Mouse (Mus musculus) limb, embryonic 12.5 days (tissue): ENCODE data around the gene Ggt6. TPM values are rescaled to one million over a fixed set of nuclear protein-coding genes. Genes with fewer than 3 reads are reported as not detected.
"Not testable (repeated sequence)": the region's sequence is repeated elsewhere in the genome, so short reads cannot be mapped to it uniquely, and the experiment has no call there.

Experiments used
- ATAC-seq: fragments of 200-750 bp; cut with Nextera tagmentation; 2 replicates; pipeline ENCODE4 v1.8.0; 2017; ENCODE audit warnings: low read depth, moderate TSS enrichment; ENCODE audit not compliant: insufficient number of reproducible peaks, insufficient read depth, low FRiP score, low TSS enrichment
- H3K27ac ChIP-seq: fragments of 300-500 bp; sonication (generic); 2 replicates; pipeline ENCODE4 v1.5.1; 2016; ENCODE audit warnings: mild to moderate bottlenecking, moderate library complexity
- H3K27me3 ChIP-seq: fragments of 300-500 bp; sonication (generic); 2 replicates; pipeline ENCODE4 v1.6.1; 2016; ENCODE audit warnings: mild to moderate bottlenecking, moderate library complexity
- H3K36me3 ChIP-seq: fragments of 300-500 bp; sonication (generic); 2 replicates; pipeline ENCODE4 v1.6.1; 2016; ENCODE audit warnings: mild to moderate bottlenecking, moderate library complexity
- H3K4me1 ChIP-seq: fragments of 300-500 bp; sonication (generic); replicated peaks from 2 replicates; pipeline ENCODE4 v1.6.1; 2016
- H3K4me2 ChIP-seq: fragments of 300-500 bp; sonication (generic); 2 replicates; pipeline ENCODE4 v1.6.1; 2016; ENCODE audit warnings: mild to moderate bottlenecking, moderate library complexity
- H3K4me3 ChIP-seq: fragments of 300-500 bp; sonication (generic); replicated peaks from 2 replicates; pipeline ENCODE4 v1.5.1; 2016; ENCODE audit warnings: mild to moderate bottlenecking
- H3K9ac ChIP-seq: fragments of 300-500 bp; sonication (generic); replicated peaks from 2 replicates; pipeline ENCODE4 v1.6.1; 2016; ENCODE audit warnings: mild to moderate bottlenecking, moderate library complexity
- H3K9me3 ChIP-seq: fragments of 300-500 bp; sonication (generic); 2 replicates; pipeline ENCODE4 v1.6.1; 2016; ENCODE audit warnings: mild to moderate bottlenecking, moderate library complexity
- WGBS: fragments of 180-500 bp; shearing (Covaris S2); methylation state at CpG from one replicate; pipeline ENCODE4 v1.1.7; 2016; 5-methylcytosine and 5-hydroxymethylcytosine counted together
- polyA plus RNA-seq: library from polyadenylated mRNA; unstranded; fragments of >200 nt; fragmentation: Nextera tagmentation; extraction: Ambion mirVana; gene quantifications from 2 replicates; pipeline ENCODE4 v1.2.1, GENCODE M21; 2016

Gene Ggt6
- polyA plus RNA-seq, 1 experiment from 2014 or later, result 0.15 TPM

GRCm38 (mm10) chr11:72421518-72422278 is 13.6 kb upstream of the Ggt6 start:
- Histone ChIP-seq H3K4me2 (no peak overlapping the region), H3K4me3 (no peak overlapping the region), H3K9ac (no peak overlapping the region), H3K27ac (no peak overlapping the region), H3K36me3 (no peaks in the 10 kb centered on the region), H3K4me1 (peaks cover 23% of the 10 kb centered on the region), H3K27me3 (no peaks in the 10 kb centered on the region), H3K9me3 (no peaks in the 10 kb centered on the region)
- no peak for ATAC-seq
- 88% methylated on average over 11 of the region's 11 CpGs for WGBS

- Histone ChIP-seq H3K4me2 (no peak overlapping the region), H3K36me3 (no peaks in the 10 kb centered on the region), H3K27me3 (no peaks in the 10 kb centered on the region), H3K9me3 (0 out of 2 replicates have a peak, but pooled peaks cover 4% of the 10 kb centered on the region), H3K27ac (no peak overlapping the region), H3K4me3 (no peak overlapping the region), H3K4me1 (0 out of 2 replicates have a peak, but pooled peaks cover 3% of the 10 kb centered on the region), H3K9ac (no peak overlapping the region)
- WGBS, result 93% methylated on average over 4 of the region's 4 CpGs
- ATAC-seq, result no peak
Measured at GRCm38 (mm10) chr11:72423686-72424085, 11.6 kb upstream of the Ggt6 start.

GRCm38 (mm10) chr11:72425201-72425600 is 10.1 kb upstream of the Ggt6 start:
- Histone ChIP-seq H3K9ac (no peak overlapping the region), H3K9me3 (0 out of 2 replicates have a peak, but pooled peaks cover 4% of the 10 kb centered on the region), H3K27ac (no peak overlapping the region), H3K36me3 (no peaks in the 10 kb centered on the region), H3K27me3 (no peaks in the 10 kb centered on the region), H3K4me1 (0 out of 2 replicates have a peak, but pooled peaks cover 3% of the 10 kb centered on the region), H3K4me3 (no peak overlapping the region), H3K4me2 (no peak overlapping the region)
- no peak for ATAC-seq

- Histone ChIP-seq H3K4me2 (no peak overlapping the region), H3K4me3 (no peak overlapping the region), H3K9ac (no peak overlapping the region), H3K9me3 (0 out of 2 replicates have a peak, but pooled peaks cover 4% of the 10 kb centered on the region), H3K4me1 (0 out of 2 replicates have a peak, but pooled peaks cover 3% of the 10 kb centered on the region), H3K27ac (no peak overlapping the region), H3K36me3 (no peaks in the 10 kb centered on the region), H3K27me3 (no peaks in the 10 kb centered on the region)
- no peak for ATAC-seq
Measured at GRCm38 (mm10) chr11:72426884-72427283, 8.4 kb upstream of the Ggt6 start.

GRCm38 (mm10) chr11:72428694-72429093 is 6.6 kb upstream of the Ggt6 start:
- Histone ChIP-seq H3K4me1 (0 out of 2 replicates have a peak, but pooled peaks cover 3% of the 10 kb centered on the region), H3K27ac (no peak overlapping the region), H3K9ac (no peak overlapping the region), H3K4me2 (no peak overlapping the region), H3K4me3 (no peak overlapping the region), H3K36me3 (no peaks in the 10 kb centered on the region), H3K27me3 (no peaks in the 10 kb centered on the region), H3K9me3 (0 out of 2 replicates have a peak, but pooled peaks cover 4% of the 10 kb centered on the region)
- WGBS, result 2% methylated on average over 5 of the region's 5 CpGs
- ATAC-seq, result no peak

GRCm38 (mm10) chr11:72429288-72429690 is 6.0 kb upstream of the Ggt6 start:
- Histone ChIP-seq H3K4me3 (no peak overlapping the region), H3K27ac (no peak overlapping the region), H3K4me2 (no peak overlapping the region; the same call in 1 of the 2 replicates), H3K36me3 (no peaks in the 10 kb centered on the region), H3K27me3 (no peaks in the 10 kb centered on the region), H3K9ac (no peak overlapping the region), H3K9me3 (0 out of 2 replicates have a peak, but pooled peaks cover 4% of the 10 kb centered on the region), H3K4me1 (0 out of 2 replicates have a peak, but pooled peaks cover 3% of the 10 kb centered on the region)
- ATAC-seq, result no peak
- 58% methylated on average over 7 of the region's 7 CpGs for WGBS

GRCm38 (mm10) chr11:72430311-72431068 is 4.8 kb upstream of the Ggt6 start:
- not testable (repeated sequence) for H3K4me2 ChIP-seq, H3K27ac ChIP-seq, ATAC-seq, H3K9me3 ChIP-seq, H3K9ac ChIP-seq, H3K36me3 ChIP-seq, H3K27me3 ChIP-seq, H3K4me3 ChIP-seq, H3K4me1 ChIP-seq
- WGBS, result 67% methylated on average over 9 of the region's 9 CpGs

- no peak overlapping the region for H3K4me3 ChIP-seq
- H3K4me1 ChIP-seq, result no peaks in the 10 kb centered on the region
- ATAC-seq, result no peak
- no peak overlapping the region for H3K9ac ChIP-seq
- H3K36me3 ChIP-seq, result no peaks in the 10 kb centered on the region
- no peaks in the 10 kb centered on the region for H3K27me3 ChIP-seq
- 66% methylated on average over 2 of the region's 2 CpGs for WGBS
- H3K27ac ChIP-seq, result no peak overlapping the region
- no peak overlapping the region for H3K4me2 ChIP-seq
- H3K9me3 ChIP-seq, result no peaks in the 10 kb centered on the region
Measured at GRCm38 (mm10) chr11:72435694-72436045, 344 bp downstream of the Ggt6 start.

- Histone ChIP-seq H3K9ac (no peak overlapping the region), H3K9me3 (no peaks in the 10 kb centered on the region), H3K27me3 (no peaks in the 10 kb centered on the region), H3K4me2 (no peak overlapping the region), H3K27ac (no peak overlapping the region), H3K4me3 (no peak overlapping the region), H3K36me3 (no peaks in the 10 kb centered on the region), H3K4me1 (no peaks in the 10 kb centered on the region)
- WGBS, result 59% methylated on average over 5 of the region's 5 CpGs
- no peak for ATAC-seq
Measured at GRCm38 (mm10) chr11:72436271-72436670, 945 bp downstream of the Ggt6 start.

- Histone ChIP-seq H3K27me3 (no peaks in the 10 kb centered on the region), H3K4me1 (peaks cover 3% of the 10 kb centered on the region), H3K4me3 (no peak overlapping the region), H3K27ac (no peak overlapping the region), H3K9ac (no peak overlapping the region), H3K9me3 (no peaks in the 10 kb centered on the region), H3K36me3 (no peaks in the 10 kb centered on the region), H3K4me2 (no peak overlapping the region)
- 85% methylated on average over 16 of the region's 16 CpGs for WGBS
- ATAC-seq, result no peak
Measured at GRCm38 (mm10) chr11:72436756-72437650, 1.7 kb downstream of the Ggt6 start.

GRCm38 (mm10) chr11:72438411-72438810 is 3.1 kb downstream of the Ggt6 start:
- no peak for ATAC-seq
- peaks cover 10% of the 10 kb centered on the region for H3K4me1 ChIP-seq
- no peak overlapping the region for H3K4me2 ChIP-seq
- H3K9ac ChIP-seq, result no peak overlapping the region
- H3K9me3 ChIP-seq, result no peaks in the 10 kb centered on the region
- no peak overlapping the region for H3K27ac ChIP-seq
- WGBS, result 60% methylated on average over 4 of the region's 4 CpGs
- peaks cover 11% of the 10 kb centered on the region for H3K36me3 ChIP-seq
- H3K4me3 ChIP-seq, result no peak overlapping the region
- H3K27me3 ChIP-seq, result no peaks in the 10 kb centered on the region
